Mouse (Mus musculus): ENCODE measurements around the gene Tnip3. TPM values are rescaled to one million over a fixed set of nuclear protein-coding genes. Genes with fewer than 3 reads are reported as not detected.

The Tnip3 gene
- polyA plus RNA-seq (2012; ENCODE audit: low replicate concordance) = 0.10 TPM in 1 of 2 replicates, not detected in the other

GRCm38 (mm10) chr6:65525192-65525591, at the start of gene Tnip3:
Tnip3 (plus strand) TSS chr6:65525313.

GRCm38 (mm10) chr6:65671451-65671850, 146.3 kb downstream of the Tnip3 start, which contains the start of gene Ndnf:
Ndnf (plus strand) TSS chr6:65671590.

Other genes with a start within 250 kb of the Tnip3 start
- gene C130060K24Rik, start 144.2 kb upstream of the Tnip3 start, polyA plus RNA-seq (2012; ENCODE audit: low replicate concordance) = not detected in 2 replicates
- gene Ndnf, start 146.3 kb downstream of the Tnip3 start, polyA plus RNA-seq (2012; ENCODE audit: low replicate concordance) = 0.08 and 0.14 TPM in 2 replicates